22 mouse cellular contexts compared by ENCODE assay signal in genomic region chr4:53307121-53307520, GRCm38 (mm10).
DNase-seq lines count a peak whose midpoint lies in the region; ATAC-seq and TF ChIP-seq lines count a peak whose summit lies in the region.
"Had no signal": no experiment of that assay in that cellular context is flagged by ENCODE, and none has a peak within 500 bp of the region (broad histone marks: within the 10 kb centered on the region; RNA-seq: fewer than 3 reads in every experiment).

No protein-coding gene starts in this region.

- no peaks in the 10 kb centered on the region for H3K79me2 ChIP-seq in myocyte (ENCODE audit: control insufficient read depth, insufficient read depth)

- TF ChIP-seq POLR2A in bone marrow macrophage, adult 2 months (IDR thresholded peaks at IDR 0.05; ENCODE audit: borderline replicate concordance, low read depth, low read length), result no peak
- no peak for TF ChIP-seq POLR2A in myocyte (IDR thresholded peaks at IDR 0.05; ENCODE audit: insufficient read length, low read depth)

- TF ChIP-seq CTCF in bone marrow macrophage, adult 2 months (IDR thresholded peaks at IDR 0.05; ENCODE audit: low read depth, low read length), result no peak

- peak overlapping the region; percentile 63 for H3K27ac ChIP-seq in bone marrow macrophage, adult 2 months (ENCODE audit: insufficient read depth, low read depth, low read length)
- no peak overlapping the region for H3K27ac ChIP-seq in forebrain, embryonic 16.5 days (ENCODE audit: low read length)
- no peak overlapping the region for H3K27ac ChIP-seq in hindbrain, embryonic 14.5 days
- H3K27ac ChIP-seq: embryonic facial prominence, embryonic 13.5 days; forebrain, embryonic 15.5 days; gastrocnemius, adult 2 months; heart, embryonic 15.5 days; hindbrain, embryonic 13.5 days; intestine, embryonic 15.5 days had no signal

- no peaks in the 10 kb centered on the region for H3K9me3 ChIP-seq in forebrain, embryonic 16.5 days (ENCODE audit: control insufficient read depth, low read length)
- H3K9me3 ChIP-seq in hindbrain, embryonic 14.5 days (ENCODE audit: control insufficient read depth, low read length), result no peaks in the 10 kb centered on the region
- H3K9me3 ChIP-seq: embryonic facial prominence, embryonic 13.5 days; forebrain, embryonic 15.5 days; heart, embryonic 15.5 days; hindbrain, embryonic 13.5 days; intestine, embryonic 15.5 days had no signal

- H3ac ChIP-seq in myocyte (ENCODE audit: control insufficient read depth, insufficient read length), result no peak overlapping the region

- H3K9ac ChIP-seq in forebrain, embryonic 16.5 days (replicated peaks; ENCODE audit: low read depth, low read length), result no peak overlapping the region
- no peak overlapping the region for H3K9ac ChIP-seq in hindbrain, embryonic 14.5 days
- H3K9ac ChIP-seq: embryonic facial prominence, embryonic 13.5 days; forebrain, embryonic 15.5 days; heart, embryonic 15.5 days; hindbrain, embryonic 13.5 days; intestine, embryonic 15.5 days had no signal

- peaks cover 38% of the 10 kb centered on the region for H3K4me1 ChIP-seq in bone marrow macrophage, adult 2 months (ENCODE audit: control insufficient read depth, insufficient read depth, low read length)
- no peaks in the 10 kb centered on the region for H3K4me1 ChIP-seq in forebrain, embryonic 16.5 days (replicated peaks; ENCODE audit: control insufficient read depth, insufficient read depth, low read length)
- H3K4me1 ChIP-seq in hindbrain, embryonic 14.5 days (replicated peaks; ENCODE audit: control insufficient read depth, insufficient read depth, low read length), result no peaks in the 10 kb centered on the region
- H3K4me1 ChIP-seq: embryonic facial prominence, embryonic 13.5 days; forebrain, embryonic 15.5 days; hindbrain, embryonic 13.5 days had no signal

- DNase-seq in frontal cortex, postnatal 36 days (ENCODE audit: low spot score in 2 of 2), result no peak
- peak; percentile 74 for DNase-seq in 3T3-L1 (ENCODE audit: low read depth, low spot score)
- DNase-seq in hindbrain, embryonic 14.5 days (ENCODE audit: low spot score), result no peak
- DNase-seq: adrenal gland, adult 8-10 months; adrenal gland, postnatal 36 days; cerebellum, adult 11-12 months; cerebellum, adult 9-10 months; cerebellum, postnatal 25 days; gastrocnemius, adult 2 months; gastrocnemius, postnatal 25 days; heart, adult 18-20 months; heart, postnatal 14 days had no signal

- H3K36me3 ChIP-seq in myocyte (ENCODE audit: control insufficient read depth, insufficient read depth), result no peaks in the 10 kb centered on the region
- no peaks in the 10 kb centered on the region for H3K36me3 ChIP-seq in forebrain, embryonic 16.5 days (ENCODE audit: control insufficient read depth, insufficient read depth)
- H3K36me3 ChIP-seq in hindbrain, embryonic 14.5 days (replicated peaks; ENCODE audit: control insufficient read depth, insufficient read depth), result no peaks in the 10 kb centered on the region
- H3K36me3 ChIP-seq: embryonic facial prominence, embryonic 13.5 days; forebrain, embryonic 15.5 days; heart, embryonic 15.5 days; hindbrain, embryonic 13.5 days; intestine, embryonic 15.5 days had no signal

- WGBS in forebrain, embryonic 16.5 days, result 89% methylated on average over 4 of the region's 4 CpGs
- 84% methylated on average over 4 of the region's 4 CpGs for WGBS in hindbrain, embryonic 14.5 days

- H3K4me3 ChIP-seq in bone marrow macrophage, adult 2 months (ENCODE audit: insufficient read depth, low read length), result no peak overlapping the region
- no peak overlapping the region for H3K4me3 ChIP-seq in myocyte
- H3K4me3 ChIP-seq in forebrain, embryonic 16.5 days (replicated peaks; ENCODE audit: low read length), result no peak overlapping the region
- H3K4me3 ChIP-seq in hindbrain, embryonic 14.5 days (replicated peaks; ENCODE audit: low read length), result no peak overlapping the region
- H3K4me3 ChIP-seq: embryonic facial prominence, embryonic 13.5 days; forebrain, embryonic 15.5 days; gastrocnemius, adult 2 months; heart, embryonic 15.5 days; hindbrain, embryonic 13.5 days; intestine, embryonic 15.5 days had no signal

- peak; percentile 95 for ATAC-seq in frontal cortex, adult (ENCODE audit: low TSS enrichment)
- ATAC-seq in forebrain, embryonic 16.5 days, result no peak
- no peak for ATAC-seq in hindbrain, embryonic 14.5 days (ENCODE audit: low FRiP score)
- ATAC-seq: forebrain, embryonic 15.5 days; intestine, embryonic 15.5 days had no signal

- peak overlapping the region; percentile 52 for H3K4me2 ChIP-seq in myocyte (ENCODE audit: low read depth)
- no peak overlapping the region for H3K4me2 ChIP-seq in forebrain, embryonic 16.5 days (ENCODE audit: low read length)
- no peak overlapping the region for H3K4me2 ChIP-seq in hindbrain, embryonic 14.5 days (replicated peaks)
- H3K4me2 ChIP-seq: embryonic facial prominence, embryonic 13.5 days; forebrain, embryonic 15.5 days; heart, embryonic 11.5 days; heart, embryonic 15.5 days; hindbrain, embryonic 13.5 days; intestine, embryonic 15.5 days had no signal

- no peaks in the 10 kb centered on the region for H3K27me3 ChIP-seq in myocyte (ENCODE audit: control insufficient read depth, insufficient read depth, insufficient read length)
- H3K27me3 ChIP-seq in forebrain, embryonic 16.5 days (replicated peaks; ENCODE audit: control insufficient read depth, insufficient read depth, low read length), result no peaks in the 10 kb centered on the region
- H3K27me3 ChIP-seq in hindbrain, embryonic 14.5 days (ENCODE audit: control insufficient read depth, insufficient read depth, low read length), result no peaks in the 10 kb centered on the region
- H3K27me3 ChIP-seq: embryonic facial prominence, embryonic 13.5 days; forebrain, embryonic 15.5 days; heart, embryonic 15.5 days; hindbrain, embryonic 13.5 days; intestine, embryonic 15.5 days had no signal

TF ChIP-seq in myocyte, 11 proteins besides CTCF, POLR2A, EP300 and RAD21:
- TF ChIP-seq REST (IDR thresholded peaks at IDR 0.05; ENCODE audit: insufficient read depth, insufficient read length), result no peak
- TF ChIP-seq MAX (IDR thresholded peaks at IDR 0.05; ENCODE audit: low read depth), result no peak
- TF ChIP-seq MYOD1 (IDR thresholded peaks at IDR 0.05; ENCODE audit: control insufficient read depth in 1 of 3, insufficient read length in 2 of 3, low read depth in 2 of 3), result no peak
- no peak for TF ChIP-seq TCF12 (IDR thresholded peaks at IDR 0.05; ENCODE audit: insufficient read depth, poor library complexity, severe bottlenecking)
- TF ChIP-seq E2F4 (IDR thresholded peaks at IDR 0.05; ENCODE audit: insufficient read depth), result no peak
- no peak for TF ChIP-seq SRF (IDR thresholded peaks at IDR 0.05; ENCODE audit: control insufficient read depth, insufficient read length, low read depth)
- TF ChIP-seq USF1 (IDR thresholded peaks at IDR 0.05; ENCODE audit: low read depth), result no peak
